Mouse (Mus musculus): ENCODE results near the gene Actg1. TPM values are rescaled to one million over a fixed set of nuclear protein-coding genes. Genes with fewer than 3 reads are reported as not detected.

The Actg1 gene
- polyA plus RNA-seq, 1 experiment = 418 TPM

DNA sequence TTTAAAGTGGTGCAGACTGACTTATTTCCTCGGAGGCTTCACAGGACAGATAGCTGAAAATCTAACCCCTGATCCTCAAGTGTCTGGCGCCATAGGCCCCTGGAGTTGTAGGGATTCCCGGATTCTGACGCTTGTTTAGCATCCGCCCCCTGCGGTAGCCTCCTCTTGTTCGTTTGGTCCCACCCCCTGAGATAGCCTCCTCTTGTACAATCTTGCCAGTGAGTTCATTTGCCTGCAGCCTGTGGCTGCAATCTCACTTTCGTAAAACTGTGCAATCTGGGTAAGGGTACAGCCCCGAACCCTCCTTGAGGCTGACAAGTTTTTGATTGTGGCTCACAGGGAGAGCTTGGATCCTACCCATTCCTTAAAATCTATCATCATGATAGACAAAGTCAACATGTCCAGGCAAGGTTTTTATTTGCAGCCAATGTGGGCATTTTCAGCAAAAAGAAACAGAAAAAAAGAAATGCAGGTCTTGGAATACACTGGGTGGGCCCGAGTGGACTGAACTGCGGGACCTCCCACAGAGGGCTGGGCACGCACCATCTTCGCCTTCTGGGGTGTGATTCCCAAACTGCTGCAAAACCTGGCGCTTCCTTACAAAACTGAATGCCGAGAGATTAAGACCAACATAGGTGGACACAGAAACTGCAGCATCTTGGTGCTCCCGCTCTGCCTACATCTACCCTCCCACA, 33.5 kb downstream of the Actg1 start:
- Histone ChIP-seq H3K4me1 (ENCODE audit: control insufficient read depth, insufficient read depth, insufficient read length, low read length) (no peaks in the 10 kb centered on the region), H3K4me3 (ENCODE audit: insufficient read depth, low read depth, low read length) (no peak overlapping the region), H3K27ac (replicated peaks; ENCODE audit: low read depth, low read length) (no peak overlapping the region)

DNA sequence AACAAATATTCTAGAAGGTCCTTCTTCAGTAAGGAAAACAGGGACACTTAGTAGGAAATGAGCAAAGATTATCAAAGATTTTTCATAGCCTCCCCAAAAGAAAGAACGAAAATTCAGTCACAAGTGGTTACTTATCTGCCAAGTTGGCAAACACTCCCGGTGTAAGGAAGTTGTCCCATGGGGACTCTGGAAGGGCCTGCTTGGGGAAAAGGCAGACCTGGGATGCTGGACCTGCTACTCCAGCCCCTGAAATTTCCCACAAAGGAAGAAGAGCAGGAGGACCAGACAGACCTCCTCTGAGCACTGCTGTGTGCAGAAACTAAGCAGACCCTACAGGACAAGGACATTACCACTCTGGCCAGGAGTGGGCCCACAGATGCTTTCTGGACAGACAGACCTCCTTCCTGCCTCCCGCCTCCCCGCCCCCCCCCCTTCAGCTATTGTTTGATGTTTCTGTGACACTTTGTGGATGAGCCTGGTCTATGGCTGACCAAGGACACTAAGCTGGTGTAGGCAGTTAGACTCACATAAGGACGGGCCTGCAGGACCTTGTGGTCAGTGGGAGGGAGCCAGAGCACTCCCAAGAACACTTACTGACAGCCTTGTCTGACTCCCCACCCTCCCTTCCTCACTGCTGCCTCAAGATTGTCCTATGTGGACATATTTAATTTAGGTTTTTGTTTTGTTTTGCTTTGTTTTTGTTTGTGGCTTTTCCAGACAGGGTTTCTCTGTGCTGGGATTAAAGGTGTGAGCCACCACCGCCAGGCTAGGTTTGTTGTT, 34.2 kb downstream of the Actg1 start:
- no peaks in the 10 kb centered on the region for H3K4me1 ChIP-seq (ENCODE audit: control insufficient read depth, insufficient read depth, insufficient read length, low read length)
- H3K27ac ChIP-seq (replicated peaks; ENCODE audit: low read depth, low read length) = no peak overlapping the region
- H3K4me3 ChIP-seq (ENCODE audit: insufficient read depth, low read depth, low read length) = no peak overlapping the region

DNA sequence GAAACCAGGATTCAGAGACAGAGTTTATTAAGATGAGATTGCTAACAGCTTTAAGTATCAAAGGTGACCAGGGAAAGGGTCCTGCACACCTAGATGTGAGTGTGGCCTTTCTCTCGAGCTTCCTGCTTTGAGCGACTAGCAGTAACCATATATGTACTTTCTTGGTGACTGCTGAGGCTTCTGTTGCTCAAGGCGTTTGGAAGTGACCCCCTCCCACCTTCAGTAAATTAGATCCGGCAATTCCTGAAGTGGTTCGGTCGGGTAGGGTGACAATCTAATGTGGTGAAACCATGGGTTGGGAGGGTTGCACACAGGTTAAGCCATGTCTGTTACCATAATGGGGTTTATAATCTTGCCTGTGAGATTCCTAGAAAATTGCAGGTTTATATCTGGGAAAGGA, 36.3 kb downstream of the Actg1 start:
- Histone ChIP-seq H3K27ac (replicated peaks; ENCODE audit: low read depth, low read length) (no peak overlapping the region), H3K4me3 (ENCODE audit: insufficient read depth, low read depth, low read length) (no peak overlapping the region), H3K4me1 (ENCODE audit: control insufficient read depth, insufficient read depth, insufficient read length, low read length) (peaks cover 4% of the 10 kb centered on the region)

DNA sequence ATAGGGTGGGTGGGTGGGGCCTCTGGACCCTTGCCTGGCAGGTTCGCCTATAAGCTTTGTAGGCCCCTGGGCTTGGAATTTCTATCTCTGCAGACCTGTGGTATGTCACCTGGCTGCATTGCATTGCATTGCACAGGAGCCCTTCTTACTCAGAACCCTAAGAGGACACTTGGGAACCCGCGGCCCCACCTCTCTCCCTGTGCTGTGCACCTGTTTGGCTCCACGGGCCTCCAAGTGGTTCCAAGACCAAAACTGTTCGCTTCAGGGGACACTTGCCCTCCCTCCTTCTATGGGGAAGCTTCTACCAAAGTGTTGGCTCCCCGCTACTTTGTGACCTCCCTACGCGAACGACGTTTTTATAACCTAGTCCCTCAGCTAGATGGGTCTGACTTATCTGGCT, 36.8 kb downstream of the Actg1 start:
- H3K4me1 ChIP-seq (ENCODE audit: control insufficient read depth, insufficient read depth, insufficient read length, low read length) = peaks cover 7% of the 10 kb centered on the region
- H3K27ac ChIP-seq (replicated peaks; ENCODE audit: low read depth, low read length) = no peak overlapping the region
- H3K4me3 ChIP-seq (ENCODE audit: insufficient read depth, low read depth, low read length) = no peak overlapping the region

DNA sequence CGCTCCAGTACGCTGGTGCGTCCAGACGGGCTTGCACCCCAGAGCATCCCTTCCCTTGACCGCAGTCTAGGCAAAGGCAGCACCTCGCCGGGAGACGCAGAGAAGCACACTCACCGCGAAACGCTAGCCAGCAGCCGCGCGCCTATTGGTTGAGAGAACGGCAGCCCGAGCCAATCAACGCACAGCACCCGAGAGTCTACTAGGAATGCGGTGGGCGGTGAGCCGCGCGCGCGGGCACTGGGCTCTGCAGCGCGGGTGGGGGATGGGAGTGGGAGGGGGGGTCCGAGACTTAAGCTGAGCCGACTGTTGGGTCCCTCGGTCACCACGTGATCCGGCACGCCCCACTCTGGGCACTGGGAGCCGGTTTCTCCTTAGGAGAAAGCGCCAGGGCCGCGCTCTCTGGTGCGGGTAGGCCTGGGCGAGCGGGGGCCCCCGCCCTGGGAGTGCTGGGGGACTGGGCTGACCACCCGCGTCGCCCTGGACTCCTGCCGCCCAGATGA, 37.5 kb downstream of the Actg1 start:
- peak overlapping the region; percentile 45 for H3K4me3 ChIP-seq (ENCODE audit: insufficient read depth, low read depth, low read length)
- H3K27ac ChIP-seq (replicated peaks; ENCODE audit: low read depth, low read length) = no peak overlapping the region
- H3K4me1 ChIP-seq (ENCODE audit: control insufficient read depth, insufficient read depth, insufficient read length, low read length) = peaks cover 12% of the 10 kb centered on the region

GRCm38 (mm10) chr11:120308441-120309320, 39.7 kb downstream of the Actg1 start:
- H3K27ac ChIP-seq (replicated peaks; ENCODE audit: low read depth, low read length) = no peak overlapping the region
- peaks cover 19% of the 10 kb centered on the region for H3K4me1 ChIP-seq (ENCODE audit: control insufficient read depth, insufficient read depth, insufficient read length, low read length)
- no peak overlapping the region for H3K4me3 ChIP-seq (ENCODE audit: insufficient read depth, low read depth, low read length)

DNA sequence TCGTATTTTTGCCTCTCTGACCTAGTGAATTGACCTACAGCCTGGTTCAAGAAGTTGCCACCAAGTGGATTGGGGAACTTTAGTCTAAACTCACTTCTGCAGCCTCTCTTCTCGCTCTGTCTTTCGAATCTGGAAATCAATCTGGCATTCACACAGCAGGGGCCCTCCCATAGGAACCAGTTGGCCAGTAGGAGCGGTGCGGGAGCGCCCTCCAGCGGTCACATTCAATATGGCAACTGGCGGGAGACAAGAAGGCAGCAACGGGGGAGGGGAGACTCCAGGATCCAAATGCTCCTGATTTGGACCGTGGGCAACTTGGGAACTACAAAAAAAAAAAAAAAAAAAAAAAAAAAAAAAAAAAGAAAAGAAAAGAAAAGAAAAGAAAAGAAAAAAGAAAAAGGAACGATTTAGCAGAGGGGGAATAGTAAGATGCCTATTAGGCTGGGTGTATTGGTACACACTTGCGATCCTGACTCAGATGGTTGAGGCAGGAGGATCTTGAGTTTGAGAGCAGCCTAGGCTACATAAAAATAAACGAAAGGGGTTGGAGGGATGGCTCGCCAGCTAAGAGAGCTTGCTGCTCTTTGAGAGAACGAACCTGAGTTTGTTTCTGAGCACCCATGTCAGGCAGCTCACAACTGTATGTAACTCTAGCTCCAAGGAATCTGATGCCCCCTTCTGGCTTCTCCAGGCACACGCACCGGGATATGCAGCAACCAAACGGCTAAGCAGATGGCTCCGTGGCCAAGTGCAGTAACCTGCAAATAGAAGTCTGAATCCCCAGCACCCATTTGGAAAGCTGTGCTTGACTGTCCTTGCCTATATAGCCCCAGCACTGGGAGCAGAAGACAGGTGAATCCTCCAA, 40.5 kb downstream of the Actg1 start:
- Histone ChIP-seq H3K4me1 (ENCODE audit: control insufficient read depth, insufficient read depth, insufficient read length, low read length) (peaks cover 19% of the 10 kb centered on the region), H3K27ac (replicated peaks; ENCODE audit: low read depth, low read length) (no peak overlapping the region)

GRCm38 (mm10) chr11:120307132-120307413, 41.3 kb downstream of the Actg1 start:
- H3K27ac ChIP-seq (replicated peaks; ENCODE audit: low read depth, low read length) = no peak overlapping the region
- peaks cover 19% of the 10 kb centered on the region for H3K4me1 ChIP-seq (ENCODE audit: control insufficient read depth, insufficient read depth, insufficient read length, low read length)
- 0 out of 2 replicates have a peak overlapping the region, but pooled peaks have one; percentile 6 for H3K4me3 ChIP-seq (ENCODE audit: insufficient read depth, low read depth, low read length)

More for the DNA sequence above, 40.5 kb downstream of the Actg1 start:
- H3K4me3 ChIP-seq (ENCODE audit: insufficient read depth, low read depth, low read length) = peak overlapping the region; percentile 6; the same call in 1 of the 2 replicates

DNA sequence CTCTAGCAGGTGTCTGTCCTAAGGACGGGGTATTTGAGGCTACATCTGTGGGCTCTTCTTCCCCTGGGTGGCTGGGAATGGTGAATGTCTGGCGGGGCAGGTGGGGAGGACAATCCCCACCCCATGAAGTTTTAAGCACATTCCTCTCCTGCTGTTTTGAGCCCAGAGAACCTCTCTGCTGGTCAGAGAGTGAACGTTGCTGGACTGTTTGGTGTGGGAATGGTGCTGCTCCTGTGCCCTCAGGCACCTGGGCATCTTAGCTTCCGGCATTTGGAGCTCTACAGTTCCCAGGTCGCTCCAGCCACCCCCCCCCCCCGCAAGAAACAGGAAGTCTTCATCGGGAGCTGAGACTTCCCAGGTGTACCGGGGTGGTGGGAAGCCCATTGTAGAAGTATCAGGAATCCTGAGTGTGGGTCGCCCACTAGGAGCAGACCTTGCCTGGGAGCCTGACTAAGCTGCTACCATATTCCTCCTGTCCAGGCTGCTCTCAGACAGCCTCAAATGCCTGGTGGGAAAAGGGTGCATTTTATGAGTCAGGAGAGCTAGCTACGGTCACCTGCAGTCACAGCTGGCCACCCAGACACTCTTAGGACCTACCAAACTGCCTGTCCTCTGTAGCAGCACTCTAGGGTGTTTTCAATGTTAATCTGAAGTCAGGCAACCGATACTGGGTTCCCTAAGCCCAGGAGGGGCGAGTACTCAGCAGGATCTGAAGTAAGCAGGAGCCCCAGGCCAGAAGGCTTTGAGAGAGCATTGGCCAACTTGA, 41.8 kb downstream of the Actg1 start:
- H3K4me3 ChIP-seq (ENCODE audit: insufficient read depth, low read depth, low read length) = no peak overlapping the region
- peaks cover 19% of the 10 kb centered on the region for H3K4me1 ChIP-seq (ENCODE audit: control insufficient read depth, insufficient read depth, insufficient read length, low read length)
- H3K27ac ChIP-seq (replicated peaks; ENCODE audit: low read depth, low read length) = no peak overlapping the region

DNA sequence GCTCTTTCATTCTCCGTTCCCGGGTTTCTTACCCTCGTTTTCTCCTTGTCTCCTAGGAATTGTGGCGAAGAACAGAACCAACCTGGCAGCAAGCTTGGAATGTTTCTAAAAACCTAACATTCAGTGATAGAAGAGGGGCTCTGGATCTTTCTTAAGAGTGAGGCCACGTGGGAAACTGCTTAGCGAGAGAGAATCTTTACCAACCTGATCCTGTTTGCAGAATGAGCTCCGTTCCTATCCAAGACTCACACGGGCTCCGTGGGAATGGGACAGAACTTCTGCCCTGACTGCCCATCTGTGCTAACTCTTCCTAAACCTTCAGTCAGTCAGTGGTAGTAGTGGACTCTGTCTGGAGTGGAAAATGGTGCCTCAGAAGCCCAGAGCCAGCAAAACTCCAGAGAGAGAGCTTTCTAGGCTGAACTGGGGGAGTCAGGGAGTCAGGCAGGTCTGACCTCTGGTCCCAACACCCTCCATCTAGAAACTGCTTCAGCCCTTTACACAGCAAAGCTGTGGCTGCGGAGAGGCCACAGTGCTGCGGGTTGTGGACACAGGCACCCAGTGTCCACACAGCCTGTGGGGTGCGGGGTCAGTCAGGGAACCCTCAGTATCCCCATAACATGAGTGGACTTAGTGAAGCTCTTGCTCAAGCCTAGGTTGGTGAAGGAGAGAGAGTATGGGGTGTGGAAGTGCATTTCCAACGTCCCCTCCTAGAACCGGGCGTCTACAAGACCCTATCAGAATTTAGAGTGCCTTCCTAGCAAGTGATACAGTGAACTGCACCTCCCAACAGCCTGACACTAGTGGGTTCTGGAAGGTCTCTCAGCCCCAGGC, 42.6 kb downstream of the Actg1 start:
- H3K4me1 ChIP-seq (ENCODE audit: control insufficient read depth, insufficient read depth, insufficient read length, low read length) = peaks cover 19% of the 10 kb centered on the region
- 0 out of 2 replicates have a peak overlapping the region, but pooled peaks have one; percentile 10 for H3K27ac ChIP-seq (replicated peaks; ENCODE audit: low read depth, low read length)
- peak overlapping the region; percentile 64 for H3K4me3 ChIP-seq (ENCODE audit: insufficient read depth, low read depth, low read length)

GRCm38 (mm10) chr11:120304886-120305534, 43.3 kb downstream of the Actg1 start:
- H3K4me3 ChIP-seq (ENCODE audit: insufficient read depth, low read depth, low read length) = peak overlapping the region; percentile 64
- 0 out of 2 replicates have a peak overlapping the region, but pooled peaks have one; percentile 10 for H3K27ac ChIP-seq (replicated peaks; ENCODE audit: low read depth, low read length)
- peaks cover 19% of the 10 kb centered on the region for H3K4me1 ChIP-seq (ENCODE audit: control insufficient read depth, insufficient read depth, insufficient read length, low read length)

- Histone ChIP-seq H3K27ac (replicated peaks; ENCODE audit: low read depth, low read length) (no peak overlapping the region), H3K4me1 (ENCODE audit: control insufficient read depth, insufficient read depth, insufficient read length, low read length) (peaks cover 19% of the 10 kb centered on the region), H3K4me3 (ENCODE audit: insufficient read depth, low read depth, low read length) (no peak overlapping the region)
Measured at GRCm38 (mm10) chr11:120304350-120304694, 44.0 kb downstream of the Actg1 start.

Measured in brown adipose tissue, adult 24 weeks (tissue).